Mouse (Mus musculus) fibroblast of lung, adult 2 months (primary cell): ENCODE results near the gene Hmcn2.

Source experiments
- DNase-seq: peaks from one replicate; pipeline ENCODE4 v3.0.0-alpha.2; 2011; ENCODE audit warnings: low read depth

Gene Hmcn2

DNA sequence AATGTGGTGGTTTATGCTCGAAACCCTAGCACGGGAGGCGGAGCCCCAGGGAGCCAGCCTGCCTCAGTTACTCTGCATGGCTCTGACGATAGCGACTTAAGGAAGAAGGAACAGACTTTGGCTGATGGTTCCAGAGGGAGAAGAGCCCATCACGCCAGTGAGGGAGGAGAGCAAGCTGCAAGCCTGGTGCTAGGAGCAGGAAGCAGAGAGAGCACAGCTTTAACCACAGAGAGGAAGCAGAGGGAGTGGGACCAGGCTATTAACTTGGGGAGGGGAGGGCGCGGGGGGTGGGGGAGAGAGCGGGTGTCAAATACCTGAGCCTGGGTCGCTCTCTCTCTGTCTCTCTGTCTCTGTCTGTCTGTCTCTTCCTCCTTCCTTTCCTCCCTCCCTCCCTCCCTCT, 102.8 kb downstream of the Hmcn2 start:
- DNase-seq, result no peak

GRCm38 (mm10) chr2:31418021-31418420, 103.8 kb downstream of the Hmcn2 start:
- DNase-seq, result no peak

DNA sequence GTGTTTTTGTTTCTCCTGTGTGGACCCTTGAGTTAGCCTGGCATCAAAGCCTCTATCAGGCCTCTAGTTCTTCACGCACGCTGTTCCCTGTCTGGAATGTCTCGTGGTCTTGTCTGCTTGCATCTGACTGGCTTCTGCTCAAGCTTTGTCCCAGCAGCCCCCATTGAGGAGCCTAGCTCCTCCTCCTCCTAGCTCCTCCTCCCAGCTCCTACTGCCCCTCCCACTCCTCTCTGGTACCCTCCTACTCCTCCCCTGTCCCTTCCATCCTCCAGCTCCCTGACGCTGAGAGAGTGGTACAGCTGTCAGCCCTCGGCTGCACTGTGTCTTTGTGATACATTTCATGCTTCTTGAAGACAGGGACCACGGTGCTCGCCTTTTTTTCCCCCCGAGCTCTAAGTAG, 104.4 kb downstream of the Hmcn2 start:
- DNase-seq, result no peak

DNA sequence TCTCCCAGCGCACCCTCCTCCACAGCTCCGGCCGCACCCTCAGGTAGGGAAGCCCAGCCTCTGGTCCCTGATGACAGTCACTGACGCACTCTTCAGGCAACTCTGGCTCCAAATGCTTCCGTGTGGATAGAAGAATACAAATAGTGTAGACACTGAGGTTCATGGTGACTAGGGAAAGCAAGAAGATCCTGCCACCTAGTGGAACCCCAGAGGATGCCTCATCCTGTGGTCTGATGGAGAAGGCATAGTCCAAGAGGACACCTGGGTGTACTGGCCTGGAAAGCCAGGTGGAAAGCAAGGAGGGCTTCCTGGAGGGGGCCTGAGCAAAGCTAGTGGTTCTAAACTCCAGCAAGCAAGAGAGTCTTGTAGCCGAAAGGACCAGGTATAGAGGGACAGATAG, 106.7 kb downstream of the Hmcn2 start:
- no peak for DNase-seq

GRCm38 (mm10) chr2:31422576-31422975, 108.4 kb downstream of the Hmcn2 start:
- DNase-seq, result no peak

DNA sequence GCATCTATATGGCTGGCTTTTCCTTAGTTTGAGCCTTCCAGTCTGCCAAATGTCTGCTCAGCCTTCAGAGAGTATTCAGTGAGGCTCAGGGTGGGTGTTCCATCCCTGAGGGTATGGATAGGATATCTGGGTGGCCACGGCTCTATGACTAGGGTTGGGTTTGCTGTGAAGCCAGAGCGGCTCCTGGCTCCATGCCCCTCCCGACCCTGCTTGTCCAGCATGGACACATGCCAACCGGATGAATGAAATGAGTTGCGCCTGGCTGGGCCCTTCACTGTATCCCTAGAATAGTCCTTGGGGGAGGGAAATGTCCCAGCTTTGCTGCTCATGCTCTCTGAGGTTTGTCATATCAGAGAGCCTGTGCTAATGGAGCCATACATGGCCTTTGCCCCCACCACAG, 117.3 kb downstream of the Hmcn2 start:
- DNase-seq, result no peak

DNA sequence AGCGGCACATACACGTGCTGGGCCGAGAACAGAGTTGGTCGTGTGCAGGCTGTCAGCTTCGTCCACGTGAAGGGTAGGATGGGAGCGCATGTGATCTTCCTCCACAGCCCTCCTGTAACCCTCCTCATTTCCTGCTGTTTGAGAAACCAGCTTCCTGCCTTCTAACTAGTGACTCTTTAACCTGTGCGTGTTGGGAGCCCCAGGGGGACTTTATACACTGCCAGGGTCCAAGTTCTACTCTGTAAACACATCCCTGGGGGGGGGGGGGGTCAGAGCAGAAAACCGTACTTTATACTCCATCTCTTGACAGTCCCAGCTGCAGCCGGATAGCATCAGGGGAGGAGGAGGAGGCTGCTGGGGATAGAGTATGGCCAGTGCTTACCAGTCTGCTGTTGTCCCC, 120.5 kb downstream of the Hmcn2 start:
- DNase-seq, result no peak

- DNase-seq, result no peak
Observed at GRCm38 (mm10) chr2:31435567-31435966, 121.4 kb downstream of the Hmcn2 start.

DNA sequence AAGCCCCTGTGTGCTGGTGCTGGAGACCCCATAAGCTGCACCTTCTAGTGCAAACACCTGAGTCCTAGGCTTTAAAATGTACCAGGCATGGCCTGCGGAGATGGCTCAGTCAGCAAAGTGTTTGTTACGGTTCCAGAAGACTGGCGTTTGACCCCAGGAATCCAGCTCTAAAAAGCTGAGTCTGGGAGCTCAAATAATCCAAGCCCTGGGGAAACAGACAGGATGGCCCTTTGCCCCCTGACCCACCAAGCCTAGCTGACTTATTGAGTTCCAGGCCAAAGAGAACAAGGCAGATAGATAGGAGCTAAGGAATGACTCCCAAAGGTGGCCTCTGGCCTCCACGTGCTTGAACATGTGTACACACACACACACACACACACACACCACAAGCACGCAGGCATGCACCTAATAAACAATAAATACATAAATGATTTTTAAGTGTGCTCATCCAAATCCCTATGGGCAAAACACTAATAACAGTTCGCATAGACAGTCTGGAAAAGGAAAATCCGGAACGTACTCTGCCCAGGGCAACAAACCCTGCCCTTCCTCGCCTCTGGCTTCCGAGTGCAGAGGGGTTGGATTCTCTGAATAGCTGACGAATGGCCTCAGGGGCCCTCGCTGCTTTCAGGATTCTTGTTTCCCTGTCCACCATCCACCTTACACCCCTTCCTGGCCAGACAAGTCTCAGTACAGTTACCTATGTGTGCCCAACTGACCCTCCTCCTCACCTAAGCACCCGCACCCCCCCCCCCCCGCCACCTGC, 123.4 kb downstream of the Hmcn2 start:
- DNase-seq, result no peak

- DNase-seq, result no peak
Observed at GRCm38 (mm10) chr2:31439576-31439975, 125.4 kb downstream of the Hmcn2 start.

DNA sequence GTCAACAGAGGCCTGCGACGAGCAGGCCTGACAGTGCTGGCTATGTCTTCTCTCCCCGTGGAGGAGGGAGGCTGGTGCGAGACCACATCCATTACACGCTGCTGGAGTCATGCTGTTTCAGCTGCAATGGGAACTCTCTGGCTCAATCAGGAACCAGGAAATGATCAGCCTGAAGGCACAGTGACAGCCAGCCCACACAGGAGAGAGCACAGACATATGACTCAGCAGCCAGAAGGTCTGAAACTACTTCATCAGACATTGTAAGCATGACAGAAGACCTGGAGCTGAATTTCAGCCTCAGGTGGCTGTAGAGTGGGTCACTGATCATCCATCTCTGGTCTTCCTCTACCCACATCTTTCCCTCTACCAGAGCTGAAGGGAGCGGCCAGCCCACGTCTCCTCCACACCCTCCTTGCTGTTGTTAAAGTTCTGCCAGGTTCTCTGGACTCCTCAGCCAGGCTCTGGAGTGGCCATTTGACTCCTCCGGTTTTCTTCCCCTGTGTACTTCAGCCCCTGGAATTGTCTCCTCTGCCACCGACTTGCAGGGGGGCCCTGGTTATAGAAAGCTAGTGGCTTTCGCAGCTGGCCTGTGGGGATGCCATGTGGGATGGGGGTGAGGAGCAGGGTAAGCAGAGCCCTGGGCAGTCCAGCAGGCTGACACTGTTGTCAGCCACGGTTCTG, 128.4 kb downstream of the Hmcn2 start:
- DNase-seq, result peak; percentile 80

GRCm38 (mm10) chr2:31446036-31446435, 131.8 kb downstream of the Hmcn2 start:
- no peak for DNase-seq

GRCm38 (mm10) chr2:31446456-31446855, 132.2 kb downstream of the Hmcn2 start:
- no peak for DNase-seq

GRCm38 (mm10) chr2:31447536-31447935, 133.3 kb downstream of the Hmcn2 start:
- no peak for DNase-seq

DNA sequence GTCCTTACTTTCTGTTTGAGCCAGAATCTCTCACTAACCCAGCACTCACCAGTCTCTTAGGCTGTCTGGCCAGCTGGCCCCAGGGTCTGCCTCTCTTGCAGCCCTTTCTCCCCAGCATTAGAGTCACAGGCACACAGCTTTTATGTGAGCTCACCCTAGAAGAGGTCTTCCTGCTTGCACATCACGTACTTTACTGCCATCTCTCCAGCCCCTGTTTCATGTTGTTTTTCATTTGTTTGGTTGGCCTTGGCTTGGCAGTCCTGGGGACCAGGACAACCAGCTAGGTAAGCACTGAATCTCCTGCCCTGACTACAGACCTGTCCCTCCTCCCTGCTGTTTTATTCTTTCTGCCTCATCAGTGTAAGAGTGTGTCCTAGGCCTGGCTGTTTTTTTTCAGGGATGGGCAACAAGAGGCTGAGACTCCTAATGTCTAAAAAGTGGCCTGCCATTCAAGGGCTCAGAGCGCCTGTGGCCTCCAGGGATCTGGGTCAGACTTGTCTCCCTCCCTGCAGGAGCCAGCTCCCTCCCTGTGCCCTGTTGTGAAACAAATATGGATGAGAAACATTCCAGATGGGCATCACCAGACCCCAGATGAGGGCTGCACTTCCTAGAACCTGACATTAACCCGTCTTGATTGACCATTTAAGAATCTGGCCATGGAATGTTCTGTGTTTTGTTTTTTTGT, 134.7 kb downstream of the Hmcn2 start:
- DNase-seq, result no peak

DNA sequence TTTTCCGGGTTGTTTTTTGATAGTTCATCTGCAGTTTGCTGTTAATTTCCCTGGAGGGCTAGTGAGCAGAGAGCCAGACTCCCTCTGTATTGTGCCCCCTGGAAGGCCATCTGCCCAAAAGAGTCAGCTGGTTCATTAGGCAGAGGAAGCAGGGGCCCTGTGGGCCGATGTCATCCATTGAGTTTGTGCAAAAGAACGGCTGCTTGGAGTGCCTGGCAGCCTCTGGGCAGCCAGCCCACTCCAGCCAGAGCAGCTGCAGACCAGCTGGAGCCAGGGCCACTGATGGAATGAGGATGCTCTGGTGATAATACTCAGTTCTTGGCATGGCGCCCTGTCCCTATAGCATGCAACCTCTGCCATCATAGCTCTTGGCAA, 135.2 kb downstream of the Hmcn2 start:
- no peak for DNase-seq

- no peak for DNase-seq
Observed at GRCm38 (mm10) chr2:31449902-31450301, 135.7 kb downstream of the Hmcn2 start.

DNA sequence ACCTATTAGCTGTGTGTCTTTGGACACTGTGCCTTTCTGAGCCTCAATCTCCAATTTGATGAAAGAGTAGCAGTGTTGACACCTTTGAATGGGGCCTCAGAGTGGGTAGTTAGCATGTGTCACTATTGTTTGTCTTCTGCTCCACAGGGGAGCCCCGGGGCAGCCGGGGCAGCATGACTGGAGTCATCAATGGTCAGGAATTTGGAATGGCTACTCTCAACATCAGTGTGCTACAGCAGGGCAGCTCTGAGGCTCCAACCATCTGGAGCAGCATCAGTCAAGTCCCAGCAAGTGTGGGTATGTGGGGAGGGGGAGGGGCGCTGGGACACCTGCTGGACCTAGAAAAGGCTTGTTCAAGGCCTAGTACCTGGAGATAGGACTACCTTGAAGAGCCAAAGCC, 136.4 kb downstream of the Hmcn2 start:
- DNase-seq, result no peak

DNA sequence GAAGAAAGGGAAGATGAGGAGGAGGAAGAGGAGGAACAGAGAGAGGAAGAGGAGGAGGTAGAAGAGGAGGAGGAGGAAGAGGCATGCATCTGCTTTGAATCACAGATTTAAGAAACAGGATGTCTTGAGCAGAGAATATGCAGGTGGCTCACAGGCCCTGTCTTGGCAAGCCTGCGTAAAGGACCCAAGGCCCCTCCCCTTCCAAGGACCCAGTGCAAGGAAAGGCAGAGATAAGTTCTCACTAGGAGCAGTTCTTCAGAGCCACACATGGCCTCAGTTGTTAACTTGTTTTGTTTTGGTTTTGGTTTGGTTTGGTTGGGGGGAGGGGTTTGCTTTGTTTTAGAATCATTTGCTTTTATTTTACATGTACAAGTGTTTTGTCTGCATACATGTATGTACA, 137.3 kb downstream of the Hmcn2 start:
- DNase-seq, result no peak

- no peak for DNase-seq
Observed at GRCm38 (mm10) chr2:31453011-31453410, 138.8 kb downstream of the Hmcn2 start.

- no peak for DNase-seq
Observed at GRCm38 (mm10) chr2:31453559-31454177, 139.5 kb downstream of the Hmcn2 start.

DNA sequence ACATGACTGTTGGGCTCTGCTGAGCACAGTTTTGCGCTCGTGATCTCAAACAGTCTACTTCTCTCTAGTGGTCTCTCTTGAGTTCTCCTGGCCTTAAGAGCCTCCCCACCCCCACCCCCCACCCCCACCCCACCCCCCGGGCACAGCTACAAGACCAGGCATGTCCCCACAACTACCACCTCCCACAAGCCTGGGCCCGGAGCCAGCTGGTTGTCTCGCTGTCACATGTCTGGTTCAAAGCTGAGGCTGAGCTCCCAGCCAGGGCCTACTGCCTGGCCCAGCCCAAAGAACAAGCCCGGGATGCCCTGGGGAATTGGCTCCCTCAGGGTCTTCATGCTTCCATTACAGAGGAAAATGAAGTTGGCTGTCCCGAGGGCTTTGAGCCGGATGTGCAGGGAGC, 140.1 kb downstream of the Hmcn2 start:
- no peak for DNase-seq

DNA sequence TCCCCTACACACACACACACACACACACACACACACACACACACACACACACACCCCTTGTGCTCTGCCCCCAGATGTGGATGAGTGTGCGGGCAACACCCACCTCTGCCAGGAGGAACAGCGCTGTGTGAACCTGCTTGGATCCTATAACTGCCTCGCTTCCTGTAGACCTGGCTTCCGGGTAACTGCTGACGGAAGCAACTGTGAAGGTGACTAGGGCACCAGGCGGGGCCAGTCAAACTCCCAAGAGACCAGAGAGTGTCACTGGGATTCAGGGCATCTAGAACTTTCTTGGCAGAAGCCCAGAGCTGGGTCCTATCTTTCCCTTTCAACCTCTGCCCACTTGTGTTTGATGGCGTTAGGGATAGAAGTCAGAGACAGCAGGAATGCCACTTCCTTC, 141.2 kb downstream of the Hmcn2 start:
- DNase-seq, result no peak
